Mouse (Mus musculus) C2C12 (cell line): ENCODE data around the gene Aip.

Experiments
- CEBPB ChIP-seq: IDR thresholded peaks from one replicate; pipeline ENCODE4 v1.6.1; 2011; ENCODE audit warnings: low read depth, mild to moderate bottlenecking, control low read depth, moderate library complexity
- CTCF ChIP-seq: IDR thresholded peaks from one replicate; pipeline ENCODE4 v1.5.1; 2011; ENCODE audit not compliant: control insufficient read depth, insufficient read depth, insufficient read length
- MAX ChIP-seq: IDR thresholded peaks from one replicate; pipeline ENCODE4 v1.6.1; 2011; ENCODE audit warnings: mild to moderate bottlenecking, control low read depth
- MYOD1 ChIP-seq: IDR thresholded peaks from one replicate; pipeline ENCODE4 v1.6.1; 2011; ENCODE audit warnings: low read depth; ENCODE audit not compliant: control insufficient read depth, insufficient read length
- MYOG ChIP-seq: IDR thresholded peaks from one replicate; pipeline ENCODE4 v1.6.1; 2011; ENCODE audit not compliant: control insufficient read depth, insufficient read length; ENCODE audit errors: extremely low read depth
- USF1 ChIP-seq: IDR thresholded peaks from one replicate; pipeline ENCODE4 v1.6.1; 2011; ENCODE audit warnings: low read depth, mild to moderate bottlenecking, control low read depth, moderate library complexity

GRCm38 (mm10) chr19:4094348-4094747, 31.3 kb downstream of the Aip start:
- TF ChIP-seq CTCF: no peak
- TF ChIP-seq MYOD1: peak; percentile 19
- no peak for TF ChIP-seq CEBPB
- TF ChIP-seq MAX: no peak
- TF ChIP-seq USF1: no peak
- TF ChIP-seq MYOG: no peak
